Mouse (Mus musculus) G1E (cell line): Measurements from ENCODE around the gene Dpy19l3. TPM values are rescaled to one million over a fixed set of nuclear protein-coding genes. Genes with fewer than 3 reads are reported as not detected.

Source experiments
- ATAC-seq: 2 replicates; pipeline ENCODE4 v1.8.0; 2016; ENCODE audit warnings: mild to moderate bottlenecking; ENCODE audit not compliant: insufficient number of reproducible peaks, poor library complexity, low FRiP score, severe bottlenecking; ENCODE audit errors: extremely low read depth
- DNase-seq: peaks from one replicate; pipeline ENCODE4 v3.0.0; 2012; ENCODE audit warnings: low spot score
- H3K27me3 ChIP-seq: 2 replicates; pipeline ENCODE4 v1.6.1; 2012; ENCODE audit warnings: mild to moderate bottlenecking, low read length, inconsistent platforms; ENCODE audit not compliant: insufficient read depth
- H3K36me3 ChIP-seq: replicated peaks from 2 replicates; pipeline ENCODE3; 2012; ENCODE audit warnings: mild to moderate bottlenecking, inconsistent platforms
- H3K4me1 ChIP-seq: 2 replicates; pipeline ENCODE4 v1.6.1; 2012; ENCODE audit warnings: low read depth, low read length, inconsistent platforms, mixed read lengths; ENCODE audit not compliant: insufficient read depth
- H3K4me3 ChIP-seq: 2 replicates; pipeline ENCODE4 v1.5.1; 2012; ENCODE audit warnings: low read depth, mild to moderate bottlenecking, inconsistent platforms, low read length, moderate library complexity, mixed read lengths
- H3K9me3 ChIP-seq: replicated peaks from 2 replicates; pipeline ENCODE4 v1.6.1; 2012; ENCODE audit warnings: inconsistent platforms
- CTCF ChIP-seq: IDR thresholded peaks from 2 replicates; pipeline ENCODE4 v1.5.1; 2012; ENCODE audit warnings: low read depth, low read length, inconsistent platforms, mixed read lengths
- GATA1 ChIP-seq: IDR thresholded peaks from 2 replicates; pipeline ENCODE4 v1.6.1; 2012; ENCODE audit warnings: borderline replicate concordance, low read length, inconsistent platforms, mixed read lengths
- GATA2 ChIP-seq: IDR thresholded peaks from 2 replicates; pipeline ENCODE4 v1.6.1; 2012; ENCODE audit warnings: low read depth, low read length, inconsistent platforms, borderline replicate concordance
- POLR2AphosphoS5 ChIP-seq: IDR thresholded peaks from 2 replicates; pipeline ENCODE4 v1.6.1; 2012; ENCODE audit warnings: low read depth, low read length, inconsistent platforms; ENCODE audit not compliant: insufficient replicate concordance
- TAL1 ChIP-seq: conservative IDR thresholded peaks from 2 replicates; pipeline ENCODE4 v1.6.1; 2012; ENCODE audit warnings: low read depth, low read length, inconsistent platforms, mixed read lengths
- polyA plus RNA-seq: library from polyadenylated mRNA; stranded (reverse); fragments of >175 nt; gene quantifications from 2 replicates; pipeline ENCODE4 v1.2.3, GENCODE M21; 2012
- total RNA-seq, 2 experiments: library from RNA; stranded (forward) in 1 of 2; stranded (reverse) in 1 of 2; fragments of 200-1000 nt in 1 of 2; fragments of >200 nt in 1 of 2; fragmentation: Nextera tagmentation in 1 of 2; gene quantifications; 2 replicates each; pipeline ENCODE4 v1.2.3; 2014 to 2017

Gene Dpy19l3
- total and polyA plus RNA-seq, 3 experiments: 9.8 to 25.1 (median 21.2) TPM

- DNase-seq: peak; percentile 25
- Histone ChIP-seq H3K36me3 (peaks cover 93% of the 10 kb centered on the region), H3K4me3 (no peak overlapping the region; the same call in 1 of the 2 replicates), H3K4me1 (peaks cover 56% of the 10 kb centered on the region), H3K27me3 (no peaks in the 10 kb centered on the region), H3K9me3 (no peaks in the 10 kb centered on the region)
- TF ChIP-seq GATA2: no peak
- peak; percentile 30; the same call in 1 of the 2 replicates for TF ChIP-seq TAL1
- TF ChIP-seq CTCF: no peak
- no peak for TF ChIP-seq GATA1
- TF ChIP-seq POLR2AphosphoS5: no peak
- peak; percentile 72 for ATAC-seq
Observed at GRCm38 (mm10) chr7:35792150-35792848, 38.0 kb upstream of the Dpy19l3 start.

DNA sequence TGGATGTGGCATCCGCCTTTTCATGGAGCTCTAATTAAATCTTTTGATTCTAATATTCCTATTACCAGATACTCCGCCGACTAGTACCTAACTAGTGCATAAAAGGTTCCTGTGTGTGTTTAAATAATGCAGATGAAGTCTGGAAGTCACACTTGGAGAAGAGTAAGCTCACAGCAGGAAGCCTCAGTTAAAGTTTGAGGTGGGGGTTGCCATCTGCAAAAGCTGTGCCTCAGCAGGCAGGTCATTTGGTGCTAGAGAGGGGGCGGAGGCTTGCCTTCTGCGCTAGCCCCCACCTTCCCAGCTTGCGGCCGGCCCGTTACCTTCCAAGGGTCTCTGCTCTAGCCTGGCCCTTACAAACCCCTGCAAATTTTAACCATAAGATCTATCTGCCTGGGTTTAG, 36.7 kb upstream of the Dpy19l3 start:
- Histone ChIP-seq H3K4me1 (peaks cover 43% of the 10 kb centered on the region), H3K27me3 (no peaks in the 10 kb centered on the region), H3K9me3 (no peaks in the 10 kb centered on the region), H3K4me3 (no peak overlapping the region), H3K36me3 (peaks cover 90% of the 10 kb centered on the region)
- DNase-seq (no peak), ATAC-seq (no peak)
- TF ChIP-seq CTCF: no peak
- no peak for TF ChIP-seq POLR2AphosphoS5
- no peak for TF ChIP-seq GATA1
- TF ChIP-seq TAL1: no peak
- TF ChIP-seq GATA2: no peak

GRCm38 (mm10) chr7:35790201-35790600, 35.9 kb upstream of the Dpy19l3 start:
- Histone ChIP-seq H3K27me3 (no peaks in the 10 kb centered on the region), H3K4me3 (no peak overlapping the region), H3K36me3 (peaks cover 93% of the 10 kb centered on the region), H3K4me1 (peaks cover 38% of the 10 kb centered on the region), H3K9me3 (no peaks in the 10 kb centered on the region)
- DNase-seq (no peak), ATAC-seq (no peak)
- TF ChIP-seq GATA2: no peak
- TF ChIP-seq POLR2AphosphoS5: no peak
- TF ChIP-seq GATA1: no peak
- TF ChIP-seq CTCF: no peak
- no peak for TF ChIP-seq TAL1

DNA sequence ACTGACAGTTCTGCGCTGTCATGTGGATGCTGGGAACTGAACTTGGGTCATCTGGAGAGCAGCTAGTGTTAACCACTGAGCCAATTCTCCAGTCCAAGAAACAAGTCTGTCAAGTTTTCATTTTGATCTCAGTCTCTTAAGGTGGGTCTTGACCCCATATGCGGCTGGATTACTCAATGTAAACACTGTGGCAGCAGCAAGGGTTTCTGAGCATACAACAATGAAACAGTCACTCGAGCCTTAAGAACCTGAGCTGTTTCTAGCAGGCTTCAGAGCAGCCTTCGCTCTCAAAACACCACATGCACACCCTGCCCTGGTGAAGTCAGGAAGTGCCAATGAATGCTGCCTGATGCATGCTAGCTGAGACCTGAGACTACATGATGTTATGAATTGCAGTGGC, 31.3 kb upstream of the Dpy19l3 start:
- H3K36me3 ChIP-seq: peaks cover 91% of the 10 kb centered on the region
- no peak overlapping the region for H3K4me3 ChIP-seq
- no peaks in the 10 kb centered on the region for H3K27me3 ChIP-seq
- ATAC-seq: no peak
- H3K9me3 ChIP-seq: no peaks in the 10 kb centered on the region
- DNase-seq: no peak
- peaks cover 5% of the 10 kb centered on the region; the same call in 1 of the 2 replicates for H3K4me1 ChIP-seq
- no peak for TF ChIP-seq CTCF
- TF ChIP-seq TAL1: no peak
- TF ChIP-seq GATA2: no peak
- TF ChIP-seq GATA1: no peak
- TF ChIP-seq POLR2AphosphoS5: no peak

DNA sequence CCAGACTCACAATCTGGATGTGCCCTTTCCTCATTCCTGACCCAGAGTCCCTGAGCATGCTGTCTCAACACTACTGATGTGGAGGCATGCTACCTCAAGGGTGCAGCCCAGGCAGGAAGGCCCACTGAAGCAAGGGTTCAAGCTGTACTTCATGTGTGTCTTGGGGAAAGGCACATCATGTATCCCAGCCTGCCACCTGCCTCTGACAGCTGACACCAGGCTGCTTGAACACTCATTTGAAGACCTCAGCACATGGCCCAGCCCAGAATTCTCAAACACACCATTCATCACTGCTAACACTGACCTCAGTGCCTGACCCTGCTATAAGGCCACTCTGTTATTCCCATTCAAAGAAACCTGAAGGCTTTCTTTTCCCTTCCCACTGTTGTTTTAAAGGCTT, 28.0 kb upstream of the Dpy19l3 start:
- Histone ChIP-seq H3K9me3 (no peaks in the 10 kb centered on the region), H3K4me3 (no peak overlapping the region), H3K4me1 (no peaks in the 10 kb centered on the region), H3K27me3 (no peaks in the 10 kb centered on the region), H3K36me3 (peaks cover 87% of the 10 kb centered on the region)
- TF ChIP-seq CTCF (no peak), GATA2 (no peak), POLR2AphosphoS5 (no peak), TAL1 (no peak), GATA1 (no peak)
- ATAC-seq (no peak), DNase-seq (no peak)

GRCm38 (mm10) chr7:35774127-35774526, 19.9 kb upstream of the Dpy19l3 start:
- no peak for DNase-seq
- Histone ChIP-seq H3K9me3 (no peaks in the 10 kb centered on the region), H3K4me1 (no peaks in the 10 kb centered on the region), H3K4me3 (no peak overlapping the region), H3K36me3 (peaks cover 84% of the 10 kb centered on the region), H3K27me3 (no peaks in the 10 kb centered on the region)
- ATAC-seq: no peak
- TF ChIP-seq GATA1 (no peak), GATA2 (no peak), TAL1 (no peak), CTCF (no peak), POLR2AphosphoS5 (no peak)
